Mouse (Mus musculus) myocyte (in vitro differentiated cells): ENCODE measurements around the gene Naaladl2.

ENCODE experiments used
- POLR2A ChIP-seq: IDR thresholded peaks from one replicate; pipeline ENCODE4 v1.6.1; 2011; ENCODE audit warnings: low read depth, mild to moderate bottlenecking, control low read depth, moderate library complexity; ENCODE audit not compliant: insufficient read length
- POLR2AphosphoS2 ChIP-seq: IDR thresholded peaks from one replicate; pipeline ENCODE4 v1.6.1; 2011; ENCODE audit warnings: low read depth, control low read depth; ENCODE audit not compliant: insufficient read length
- TCF12 ChIP-seq: IDR thresholded peaks from one replicate; pipeline ENCODE4 v1.6.1; 2011; ENCODE audit warnings: mild to moderate bottlenecking, control low read depth; ENCODE audit not compliant: poor library complexity, insufficient read depth, severe bottlenecking
- USF1 ChIP-seq: IDR thresholded peaks from one replicate; pipeline ENCODE4 v1.6.1; 2011; ENCODE audit warnings: low read depth, mild to moderate bottlenecking, control low read depth, moderate library complexity

DNA sequence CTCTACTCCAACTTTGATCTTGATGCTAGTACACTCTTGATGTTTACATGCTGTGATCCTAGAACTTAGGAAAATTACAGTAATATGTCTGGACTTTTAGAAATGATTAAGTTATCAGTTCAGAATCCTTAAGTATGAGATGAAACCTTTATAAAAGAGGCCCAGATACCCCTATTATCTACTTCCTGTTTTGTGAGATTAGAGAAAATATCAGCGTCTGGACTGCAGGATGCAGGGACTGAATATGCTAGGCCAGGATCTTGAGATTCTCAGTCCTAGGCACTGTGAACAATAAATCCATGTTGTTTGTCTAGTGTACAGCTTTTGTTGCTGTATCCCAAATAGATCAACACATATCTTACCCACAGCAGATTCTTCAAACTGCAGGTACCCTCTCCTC is 1278.4 kb downstream of the Naaladl2 start:
- no peak for TF ChIP-seq POLR2AphosphoS2
- no peak for TF ChIP-seq TCF12
- no peak for TF ChIP-seq USF1
- no peak for TF ChIP-seq POLR2A
